Mouse (Mus musculus) WW6 (cell line): ENCODE results near the gene Sftpa1.

Experiments used
- DNase-seq: peaks from one replicate; pipeline ENCODE4 v3.0.0-alpha.2; 2013; ENCODE audit warnings: low read depth, low spot score

The Sftpa1 gene

DNA sequence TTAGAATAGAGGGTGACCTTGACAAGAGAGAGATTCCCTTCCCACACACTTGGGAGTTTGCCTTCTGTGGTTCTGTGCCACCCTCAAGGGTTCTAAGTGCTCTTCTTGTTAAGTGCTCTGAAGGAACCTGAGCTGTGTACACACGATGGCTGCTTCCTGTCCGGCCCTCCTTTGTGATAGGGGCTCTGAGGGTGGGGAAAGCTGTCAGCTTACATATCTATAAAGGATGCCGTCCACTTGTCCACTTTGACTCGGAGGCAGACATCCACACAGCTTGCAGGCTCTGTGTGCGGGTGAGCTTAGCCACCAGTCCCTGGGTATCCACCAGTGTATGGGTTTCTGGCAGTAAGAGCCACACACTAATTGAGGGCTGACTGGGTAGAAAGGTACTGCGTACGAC, at the start of gene Sftpa1:
TSS of gene Sftpa1 (plus strand) at position 243 of the 400 bp plus-strand sequence.
- no peak for DNase-seq

DNA sequence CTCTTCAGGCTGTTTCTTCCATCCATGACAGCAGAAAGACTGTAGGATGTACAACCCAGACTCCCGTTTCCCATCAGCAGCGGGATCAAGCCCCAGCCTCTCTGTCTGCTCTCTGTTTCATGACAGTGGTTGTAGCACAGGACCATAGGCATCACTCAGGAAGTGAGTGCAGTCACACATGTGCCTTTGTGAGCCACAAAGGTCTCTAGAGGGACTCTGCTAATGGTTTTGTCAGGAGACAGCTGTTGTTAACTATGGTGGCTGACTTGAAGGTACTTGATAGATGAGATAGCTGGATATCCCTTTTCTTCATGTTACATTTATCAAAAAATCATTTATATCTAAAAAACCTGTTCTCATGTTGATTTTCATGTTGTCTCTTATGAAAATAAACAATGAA, 49.2 kb upstream of the Sftpa1 start:
- DNase-seq: no peak

DNA sequence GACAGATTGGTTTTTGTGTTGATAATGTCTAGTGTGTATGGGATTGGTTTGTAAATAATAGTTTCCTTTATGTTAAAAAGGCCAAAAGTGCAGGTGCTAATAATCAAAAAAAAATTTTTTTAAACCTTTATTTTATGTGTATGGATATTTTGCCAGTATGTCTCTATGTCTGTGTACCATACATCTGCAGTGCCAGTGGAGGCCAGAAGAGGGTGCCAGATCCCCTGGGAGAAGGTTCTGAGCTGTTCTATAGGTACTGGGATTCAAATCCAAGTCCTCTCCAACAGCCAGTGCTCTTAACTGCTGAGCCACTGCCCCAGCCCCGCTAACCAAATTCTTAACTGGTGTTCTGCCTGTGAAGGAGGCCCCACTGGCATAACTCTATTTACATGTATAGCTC, 44.1 kb upstream of the Sftpa1 start:
- no peak for DNase-seq

DNA sequence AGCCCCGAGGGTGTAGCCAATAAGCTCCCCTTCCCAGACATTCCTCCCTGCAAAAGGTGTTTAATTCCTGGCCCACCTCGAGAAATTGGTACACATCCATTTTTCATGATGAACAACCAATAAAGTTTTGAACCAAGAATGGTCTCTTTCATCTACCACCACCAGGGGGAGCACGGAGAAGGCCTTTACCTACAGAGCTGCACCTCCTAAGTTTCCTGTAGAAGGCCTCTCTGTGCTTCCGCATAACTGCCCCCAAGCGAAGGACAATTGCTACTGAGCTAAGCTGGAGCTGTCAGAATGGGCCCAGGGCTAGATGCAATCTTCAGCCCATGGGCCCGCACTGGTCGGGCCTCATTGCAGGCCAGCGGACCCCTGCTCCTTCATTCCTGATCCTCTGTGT, 40.8 kb upstream of the Sftpa1 start:
- no peak for DNase-seq

DNA sequence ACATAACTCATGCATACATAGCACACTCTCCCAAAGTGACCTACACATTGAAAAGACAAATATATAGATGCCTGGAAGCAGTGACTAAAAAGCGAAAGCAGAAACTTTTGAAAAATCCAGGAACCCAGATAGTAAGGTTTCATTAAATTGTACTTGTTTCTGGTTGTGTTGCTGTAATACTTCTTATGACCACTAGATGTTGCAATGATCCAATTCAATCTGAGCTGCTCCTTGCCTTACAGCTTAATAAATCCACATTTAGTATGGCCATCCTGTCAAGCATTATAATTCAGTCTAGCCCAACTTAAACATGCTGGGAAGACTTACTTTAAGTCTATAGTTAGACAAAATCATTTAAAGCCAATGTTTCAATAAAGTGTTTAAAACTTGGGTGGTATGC, 37.5 kb upstream of the Sftpa1 start:
- DNase-seq: no peak

DNA sequence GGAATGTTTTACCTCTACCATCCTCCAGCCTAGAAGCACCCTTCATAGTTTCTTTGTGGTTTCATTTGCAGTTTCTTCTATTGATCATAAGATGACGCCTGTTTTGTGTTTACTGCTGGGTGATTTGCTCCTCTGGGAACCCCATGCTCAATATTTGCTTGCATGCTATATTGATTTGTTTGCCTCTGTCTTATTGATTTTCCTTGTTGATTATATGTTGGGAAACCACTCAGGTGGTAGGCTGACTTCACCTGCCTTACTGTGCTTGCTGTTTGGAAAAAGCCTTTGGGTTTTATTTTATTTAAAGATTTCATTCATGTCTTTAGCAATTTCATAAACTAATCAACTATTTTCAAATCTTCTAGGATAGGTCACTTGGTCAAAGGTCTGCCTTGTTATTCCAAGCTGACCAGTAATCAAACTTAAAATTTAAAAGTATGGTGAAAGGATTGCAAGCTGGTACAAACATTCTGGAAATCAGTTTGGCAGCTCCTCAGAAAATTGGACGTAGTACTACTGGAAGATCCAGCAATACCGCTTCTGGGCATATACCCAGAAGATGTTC, 35.2 kb upstream of the Sftpa1 start:
- no peak for DNase-seq

DNA sequence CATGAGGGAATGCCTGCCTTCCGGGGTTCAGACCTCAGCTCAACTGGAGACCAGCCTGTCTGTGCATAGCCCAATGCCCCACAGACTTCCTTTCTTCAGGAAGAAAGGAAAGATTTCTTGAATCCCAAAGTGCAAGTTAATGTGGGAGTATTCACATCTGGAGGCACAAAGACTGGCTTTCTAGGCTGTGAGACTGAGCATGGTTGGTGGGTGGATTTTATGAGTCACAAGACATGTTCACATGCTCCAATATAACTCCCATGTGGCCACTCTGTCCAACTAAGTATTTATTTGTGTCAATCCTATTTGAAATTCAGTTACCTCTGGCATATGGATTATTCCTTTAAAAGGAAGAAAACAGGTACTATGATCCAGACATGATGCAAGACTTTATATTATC, 32.9 kb upstream of the Sftpa1 start:
- no peak for DNase-seq

DNA sequence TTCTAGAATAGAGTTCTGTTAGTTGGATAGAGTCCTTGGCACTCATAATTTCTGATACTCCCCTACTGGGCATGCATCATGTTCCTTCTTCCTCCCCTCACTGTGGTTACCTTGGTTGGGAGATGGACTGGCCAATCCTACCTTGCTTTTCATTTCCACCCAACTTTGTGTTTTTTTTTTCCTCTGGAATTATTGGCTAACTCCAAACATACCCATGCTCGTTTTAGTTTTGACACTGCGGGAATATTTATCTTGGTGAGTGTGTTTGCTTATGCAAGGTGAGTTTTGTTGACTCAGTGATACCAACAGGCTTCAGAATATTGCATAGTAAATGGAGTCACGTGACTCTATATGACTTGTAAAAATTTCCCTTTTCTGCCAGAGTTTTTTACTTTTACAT, 30.9 kb upstream of the Sftpa1 start:
- DNase-seq: no peak

DNA sequence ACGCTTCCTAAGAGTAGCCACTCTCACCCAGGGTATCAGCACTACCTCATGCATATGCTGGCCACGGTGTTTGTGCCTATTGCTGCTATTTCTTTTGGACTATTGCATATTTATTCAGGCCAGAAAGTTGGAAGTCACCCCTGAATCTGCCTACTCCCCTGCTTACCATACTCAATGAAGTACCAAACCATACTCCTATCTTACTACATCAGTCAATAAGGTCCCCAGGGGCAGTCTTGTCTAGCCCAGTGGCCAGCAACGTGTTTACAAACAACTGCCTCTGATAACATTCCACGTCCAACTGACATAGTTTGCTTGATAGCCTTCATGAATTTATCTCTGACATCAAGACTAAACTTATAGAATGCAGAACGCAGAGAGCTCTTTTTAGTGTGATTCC, 30.3 kb upstream of the Sftpa1 start:
- no peak for DNase-seq

DNA sequence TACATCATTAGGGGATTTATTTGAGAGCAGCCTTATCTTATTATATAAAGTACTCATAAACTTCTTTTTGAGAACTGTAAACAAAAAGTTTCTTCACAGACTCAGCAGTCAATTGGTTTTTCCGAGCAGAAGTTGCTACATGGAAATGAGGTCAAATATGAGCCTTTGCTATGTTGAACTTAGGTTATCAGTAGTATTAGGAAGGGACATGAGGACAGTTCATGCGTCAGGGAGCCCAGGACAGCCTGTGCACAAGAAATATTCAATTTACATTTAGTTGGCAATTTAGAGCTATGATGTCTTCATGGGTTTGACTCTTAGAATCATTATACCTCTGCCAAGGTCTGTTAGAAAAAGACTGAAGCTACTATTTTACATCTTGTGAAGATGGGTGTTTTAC, 29.3 kb upstream of the Sftpa1 start:
- no peak for DNase-seq

DNA sequence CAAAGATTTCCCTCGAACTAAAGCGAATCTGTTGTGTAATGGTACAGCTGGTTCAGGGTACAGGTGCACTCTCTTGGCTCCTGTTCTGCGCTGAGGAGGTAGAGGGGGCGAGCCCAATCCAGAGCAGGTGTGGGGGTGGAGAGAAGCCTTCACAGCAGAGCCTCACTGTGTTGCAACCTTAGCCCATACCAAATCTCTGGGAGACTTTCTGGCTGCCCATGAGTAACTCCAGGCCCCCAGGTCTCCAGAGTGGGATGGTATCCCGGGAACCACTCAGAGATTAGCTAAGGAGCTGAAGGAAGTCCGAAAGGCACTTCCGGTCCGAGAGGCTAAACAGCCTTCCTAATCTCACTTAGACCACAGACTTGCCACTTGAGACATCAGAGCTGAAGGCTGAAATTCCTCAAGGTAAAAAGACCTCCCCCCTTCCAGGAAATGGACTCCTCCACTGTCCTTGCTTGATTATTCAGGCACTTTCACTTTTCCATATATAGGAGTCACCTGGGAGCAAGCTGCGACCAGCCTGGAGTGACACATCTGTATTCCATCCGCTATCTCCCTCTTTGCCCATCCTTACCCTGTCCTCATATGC, 26.6 kb upstream of the Sftpa1 start, which contains the start of gene Mat1a:
TSS of gene Mat1a (plus strand) at position 183 of the 592 bp plus-strand sequence.
- DNase-seq: no peak

DNA sequence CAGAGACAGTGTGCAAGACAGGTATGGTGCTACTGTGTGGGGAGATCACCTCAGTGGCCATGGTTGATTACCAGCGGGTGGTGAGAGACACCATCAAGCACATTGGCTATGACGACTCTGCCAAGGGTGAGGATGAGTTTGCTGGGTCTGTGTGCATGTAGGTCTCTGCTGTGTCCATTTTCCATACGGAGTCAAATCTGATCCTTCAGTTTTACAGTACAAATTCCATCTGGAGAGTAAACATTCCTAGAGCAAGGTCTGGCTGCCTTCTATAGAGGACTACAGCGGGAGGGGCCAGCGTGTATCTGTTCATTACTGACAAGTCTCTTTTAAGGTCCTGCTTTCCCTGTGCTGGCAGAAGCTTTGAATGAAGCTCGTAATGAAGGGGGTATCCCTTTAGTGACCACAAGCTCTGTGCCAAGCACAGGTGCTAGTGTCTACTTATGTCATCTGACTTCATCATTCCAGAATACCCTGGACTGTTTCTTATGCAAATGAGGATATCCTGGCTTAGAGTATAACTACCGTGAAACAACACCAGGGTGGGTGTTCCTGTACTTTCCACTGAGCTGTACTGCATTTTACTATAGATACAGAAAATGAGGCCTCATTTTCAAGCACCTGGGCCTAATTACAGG, 20.4 kb upstream of the Sftpa1 start:
- DNase-seq: no peak

DNA sequence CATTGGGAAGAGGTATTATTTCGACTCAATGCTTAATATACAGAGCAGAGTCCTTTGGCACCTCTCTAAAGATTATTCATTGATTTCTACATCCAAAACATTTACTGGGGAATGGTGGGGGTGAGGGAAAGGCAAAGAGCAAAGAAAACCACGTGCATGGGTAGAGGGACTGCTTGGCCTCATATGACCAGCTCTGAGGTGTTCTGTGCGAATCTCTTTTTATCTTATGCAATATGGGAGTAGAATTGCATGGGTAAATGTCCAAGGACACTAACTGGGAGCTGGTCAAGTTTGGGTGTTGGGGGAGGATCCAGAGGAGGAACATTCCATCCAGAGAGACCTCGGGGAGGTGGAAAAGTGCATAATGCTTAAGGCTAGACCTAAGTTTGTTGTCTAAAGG, 18.6 kb upstream of the Sftpa1 start:
- DNase-seq: no peak

DNA sequence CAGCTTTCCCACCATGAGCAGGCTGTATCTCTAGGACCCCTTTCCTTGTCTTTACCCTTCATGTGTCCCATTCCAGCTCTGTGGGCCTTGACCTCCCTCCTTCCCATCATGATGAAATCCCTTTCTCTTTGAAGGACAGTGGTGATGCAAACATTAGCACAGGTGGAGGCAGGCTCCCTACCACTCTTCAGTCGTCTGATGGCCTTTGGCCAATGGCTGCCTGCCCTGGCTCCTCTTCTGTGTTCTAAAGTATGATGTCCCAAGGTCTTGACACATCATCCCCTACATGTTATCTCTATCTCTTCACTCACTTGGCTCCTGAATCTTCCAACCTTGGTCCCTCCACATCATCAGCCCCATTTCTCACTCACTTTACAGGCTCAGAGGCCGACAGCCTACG, 15.3 kb upstream of the Sftpa1 start:
- no peak for DNase-seq

DNA sequence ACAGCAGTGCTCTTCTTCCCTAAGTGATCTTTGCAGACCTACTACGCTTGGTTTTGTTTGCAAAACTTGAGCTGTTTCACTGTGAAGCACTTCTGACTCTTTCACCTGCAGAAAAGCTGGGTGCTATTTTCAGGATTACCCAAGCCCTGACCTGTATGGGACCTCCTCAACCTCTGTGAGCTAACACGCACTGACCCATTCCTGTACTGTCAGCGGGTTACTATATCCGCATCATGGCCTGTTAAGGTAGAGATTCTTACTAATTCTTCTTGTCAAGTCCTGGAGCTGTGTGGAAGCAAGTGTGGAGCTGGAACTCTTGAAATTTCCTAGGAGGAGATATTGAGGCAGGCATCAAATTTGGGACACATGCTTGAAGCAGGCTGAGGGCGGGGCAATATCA, 6.9 kb upstream of the Sftpa1 start:
- DNase-seq: no peak

DNA sequence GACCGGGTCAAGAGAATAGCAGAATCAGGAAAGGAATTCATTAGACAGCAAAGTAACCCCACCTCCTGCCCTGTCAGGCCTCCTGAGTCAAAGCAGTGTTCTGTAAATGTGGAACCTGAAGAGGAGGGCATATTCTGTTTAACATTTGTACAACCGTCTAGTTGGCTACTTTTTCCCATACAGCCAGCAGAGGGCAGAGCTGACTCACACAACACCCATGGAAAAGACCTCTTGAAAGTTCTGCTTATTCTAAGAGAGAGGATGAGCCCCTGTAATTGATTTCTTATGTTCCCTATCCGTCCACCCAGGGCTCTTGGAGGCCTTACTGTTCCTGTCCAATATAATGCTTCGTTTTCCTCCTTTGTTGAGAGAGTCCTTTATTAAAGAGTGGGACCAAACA, 3.6 kb upstream of the Sftpa1 start:
- no peak for DNase-seq

DNA sequence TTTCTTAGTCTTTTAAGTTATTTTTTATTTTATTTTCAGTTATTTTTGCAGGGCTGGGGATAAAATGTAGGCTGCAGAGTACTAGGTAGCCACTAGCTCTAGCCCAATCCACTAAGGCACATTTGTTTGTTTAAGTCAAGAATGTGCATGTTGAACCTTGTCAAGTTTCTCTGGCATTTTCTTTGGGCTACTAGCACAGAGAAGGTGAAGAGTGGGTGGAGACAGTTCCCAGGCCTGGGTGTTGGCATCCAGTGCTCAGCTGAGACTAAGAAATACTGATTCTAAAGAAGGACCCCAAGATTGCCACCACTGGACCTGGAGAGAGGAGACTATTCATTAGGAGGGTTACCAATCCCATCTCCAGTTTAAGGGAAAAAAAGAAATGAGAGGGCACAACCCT, 5.4 kb downstream of the Sftpa1 start:
- DNase-seq: no peak

DNA sequence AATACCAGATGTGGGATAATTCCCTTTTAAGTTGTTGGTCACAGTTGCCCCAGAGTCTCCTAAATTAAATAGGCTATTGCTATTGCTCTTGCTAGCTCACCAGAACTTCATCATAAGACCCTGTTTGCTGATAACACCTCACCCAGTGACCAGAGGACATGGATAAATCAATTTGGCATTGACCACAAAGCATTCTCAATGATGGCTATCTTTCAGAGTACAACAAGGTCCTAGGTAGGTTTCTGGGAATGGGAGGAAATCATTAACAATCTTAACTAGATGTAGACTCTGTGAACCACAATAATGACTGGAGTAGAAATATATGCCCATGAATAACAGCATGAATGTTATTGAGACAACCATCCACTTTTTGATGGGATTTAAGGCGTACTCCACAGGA, 9.1 kb downstream of the Sftpa1 start:
- no peak for DNase-seq

DNA sequence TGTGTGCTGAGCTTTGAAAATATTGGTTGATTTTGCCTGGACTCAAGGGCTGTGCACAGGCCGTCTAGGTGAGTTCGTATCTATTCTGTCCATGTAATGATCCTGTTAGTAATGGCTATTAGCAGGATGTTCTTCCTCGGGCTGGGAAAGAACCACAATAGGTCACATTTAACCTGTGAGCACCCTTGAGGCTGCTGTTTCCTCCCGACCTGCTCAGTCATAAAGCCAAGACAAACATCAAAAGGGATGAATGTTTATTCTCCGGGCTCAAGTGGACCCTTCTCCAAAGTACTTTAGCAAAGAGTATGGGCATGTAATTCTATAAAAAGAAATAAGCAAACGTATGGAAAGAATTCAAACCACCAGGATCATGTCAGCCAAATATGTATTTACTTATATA, 14.5 kb downstream of the Sftpa1 start:
- DNase-seq: no peak

DNA sequence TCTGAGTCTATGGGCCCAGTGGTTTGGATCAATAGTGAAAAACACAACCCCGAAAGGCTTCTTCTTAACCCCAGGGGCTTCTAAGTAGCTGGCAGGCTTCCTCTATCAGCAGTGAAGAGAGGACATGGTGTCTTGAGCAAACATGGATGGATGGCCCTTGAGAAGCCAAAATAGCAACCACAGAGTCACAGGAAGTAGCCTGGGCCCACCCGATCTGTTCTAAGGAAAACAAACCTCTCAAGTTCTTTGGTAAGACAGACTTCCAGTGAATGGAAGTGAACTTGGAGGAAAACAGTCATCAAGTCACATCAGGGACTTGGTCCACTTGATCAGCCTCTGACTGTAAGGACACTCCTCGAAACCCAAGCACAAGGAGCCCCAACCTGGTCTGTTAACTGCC, 15.3 kb downstream of the Sftpa1 start:
- DNase-seq: no peak

DNA sequence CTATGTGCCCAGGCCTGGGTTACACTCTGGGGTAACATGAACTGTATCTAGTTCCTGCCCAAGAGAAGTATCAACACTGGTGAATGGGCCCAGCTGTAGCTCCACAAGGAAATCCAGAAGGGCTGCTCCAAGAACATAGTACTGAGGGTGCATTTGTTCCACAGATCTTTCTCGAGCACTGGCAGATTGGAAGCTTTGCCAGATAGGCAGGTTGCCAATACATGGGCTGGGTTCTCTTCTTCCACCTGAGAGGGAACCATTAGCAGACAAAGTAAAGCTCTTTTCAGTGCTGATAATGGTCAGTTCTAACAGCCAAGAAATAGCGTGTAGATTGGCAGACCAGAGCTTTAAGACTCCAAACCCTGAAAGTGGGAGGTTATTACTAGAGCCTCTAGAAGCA, 15.8 kb downstream of the Sftpa1 start:
- no peak for DNase-seq

DNA sequence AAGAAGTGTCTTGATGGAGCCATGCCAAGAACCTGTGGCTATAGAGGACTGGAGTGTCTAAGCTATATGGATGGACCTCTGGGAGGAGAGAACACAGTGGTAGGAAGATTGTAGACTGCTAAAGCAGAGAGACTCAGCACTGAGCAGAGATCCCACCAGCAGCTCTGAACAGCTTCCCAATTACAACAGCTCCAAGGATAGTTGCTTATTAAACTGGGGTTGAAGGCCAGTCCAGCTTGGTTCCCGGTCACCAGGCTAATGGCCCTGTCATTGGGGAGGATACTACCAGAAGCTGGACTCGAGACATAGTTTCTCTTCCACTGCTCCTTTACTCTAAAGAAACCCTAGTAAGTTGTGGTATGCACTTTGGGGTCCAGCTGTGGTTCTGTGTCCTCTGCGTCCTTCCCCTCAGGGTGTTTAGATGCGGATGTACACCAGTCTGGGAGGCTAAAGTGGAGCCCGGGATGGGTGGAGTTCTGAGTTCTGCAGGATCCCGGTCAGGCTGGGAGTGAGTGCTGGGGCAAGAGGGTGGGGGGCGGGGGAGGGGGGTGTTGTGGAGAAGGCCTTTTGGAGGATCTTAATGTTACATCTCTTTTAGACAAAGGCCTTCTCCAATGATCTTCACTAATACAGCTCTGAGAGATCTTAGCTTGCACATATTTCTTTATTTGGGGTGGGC, 19.8 kb downstream of the Sftpa1 start, which contains the start of gene Mbl1:
TSS of gene Mbl1 (plus strand) at position 239 of the 679 bp plus-strand sequence.
- DNase-seq: no peak

DNA sequence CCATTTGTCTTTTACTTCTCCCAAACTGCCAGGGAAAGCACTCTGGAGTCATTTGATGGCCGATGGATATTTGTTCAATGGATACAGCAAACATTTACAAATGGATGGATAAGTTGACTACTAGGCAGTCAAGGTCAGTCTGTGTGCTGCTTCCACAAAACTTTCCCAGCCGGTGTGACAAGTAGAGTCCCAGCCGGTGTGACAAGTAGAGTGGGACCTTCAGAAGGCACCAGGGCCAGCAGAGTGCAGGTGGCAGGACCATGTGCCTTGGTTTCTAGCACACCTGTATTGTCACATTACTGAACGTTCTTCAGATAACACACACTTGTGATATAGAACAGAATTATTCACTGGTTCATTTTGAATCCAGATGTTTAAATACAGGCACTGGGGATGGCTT, 28.5 kb downstream of the Sftpa1 start:
- no peak for DNase-seq
